In genomic region chr5:66259431-66259755, GRCm38 (mm10) we compare ENCODE assay signal across 9 mouse cellular contexts. TPM values are rescaled to one million over a fixed set of nuclear protein-coding genes. Genes with fewer than 3 reads are reported as not detected.
DNase-seq lines count a peak whose midpoint lies in the region; ATAC-seq and TF ChIP-seq lines count a peak whose summit lies in the region.
"Not testable (repeated sequence)": the region's sequence is repeated elsewhere in the genome, so short reads cannot be mapped to it uniquely, and the experiment has no call there.
"Had no signal": no experiment of that assay in that cellular context is flagged by ENCODE, and none has a peak within 500 bp of the region (broad histone marks: within the 10 kb centered on the region; RNA-seq: fewer than 3 reads in every experiment).

No protein-coding gene starts in this region.

- H3K9ac ChIP-seq in heart, embryonic 12.5 days, result peak overlapping the region; percentile 49
- H3K9ac ChIP-seq in hindbrain, postnatal 0 days (replicated peaks; ENCODE audit: low read length), result peak overlapping the region; percentile 68; the same call in 1 of the 2 replicates
- peak overlapping the region; percentile 56; the same call in 1 of the 2 replicates for H3K9ac ChIP-seq in lung, embryonic 14.5 days
- peak overlapping the region; percentile 68 for H3K9ac ChIP-seq in midbrain, postnatal 0 days (replicated peaks; ENCODE audit: low read length, poor library complexity, severe bottlenecking)
- H3K9ac ChIP-seq in stomach, postnatal 0 days (ENCODE audit: low read length), result peak overlapping the region; percentile 68; the same call in 1 of the 2 replicates

- peak overlapping the region; percentile 82 for H3K4me2 ChIP-seq in heart, embryonic 12.5 days
- H3K4me2 ChIP-seq in hindbrain, postnatal 0 days (ENCODE audit: low read depth, low read length), result peak overlapping the region; percentile 81
- peak overlapping the region; percentile 76 for H3K4me2 ChIP-seq in lung, embryonic 14.5 days
- peak overlapping the region; percentile 94 for H3K4me2 ChIP-seq in midbrain, postnatal 0 days (ENCODE audit: low read depth, low read length, poor library complexity, severe bottlenecking)
- H3K4me2 ChIP-seq in stomach, postnatal 0 days (replicated peaks; ENCODE audit: low read depth), result peak overlapping the region; percentile 90

- H3K4me3 ChIP-seq in bone marrow, adult 2 months (replicated peaks; ENCODE audit: control insufficient read depth, low read depth, low read length), result peak overlapping the region; percentile 2
- peak overlapping the region; percentile 77 for H3K4me3 ChIP-seq in forebrain, embryonic 10.5 days
- peak overlapping the region; percentile 61 for H3K4me3 ChIP-seq in heart, embryonic 12.5 days
- H3K4me3 ChIP-seq in hindbrain, postnatal 0 days (ENCODE audit: low read length), result peak overlapping the region; percentile 59
- H3K4me3 ChIP-seq in limb, embryonic 10.5 days, result peak overlapping the region; percentile 73
- H3K4me3 ChIP-seq in lung, embryonic 14.5 days (ENCODE audit: low read depth, low read length), result peak overlapping the region; percentile 58
- H3K4me3 ChIP-seq in midbrain, postnatal 0 days (ENCODE audit: low read depth, low read length), result peak overlapping the region; percentile 67
- H3K4me3 ChIP-seq in stomach, postnatal 0 days (ENCODE audit: low read depth, low read length), result peak overlapping the region; percentile 55

- not testable (repeated sequence) for TF ChIP-seq POLR2A in bone marrow, adult 2 months (IDR thresholded peaks at IDR 0.05; ENCODE audit: borderline replicate concordance, control insufficient read depth, low read depth, low read length)

- not testable (repeated sequence) for ATAC-seq in heart, embryonic 12.5 days (ENCODE audit: insufficient number of reproducible peaks, low FRiP score); lung, embryonic 14.5 days (ENCODE audit: insufficient read depth); stomach, postnatal 0 days (ENCODE audit: low FRiP score, low TSS enrichment)
- ATAC-seq in hindbrain, postnatal 0 days, result peak; percentile 65
- ATAC-seq in midbrain, postnatal 0 days (ENCODE audit: low FRiP score), result peak; percentile 56

- not testable (repeated sequence) for TF ChIP-seq CTCF in bone marrow, adult 2 months (IDR thresholded peaks at IDR 0.05; ENCODE audit: control insufficient read depth, insufficient read depth, low read length); hindbrain, postnatal 0 days (IDR thresholded peaks at IDR 0.05; ENCODE audit: low read depth); lung, embryonic 14.5 days (IDR thresholded peaks at IDR 0.05; ENCODE audit: low read depth); midbrain, postnatal 0 days (IDR thresholded peaks at IDR 0.05); stomach, postnatal 0 days (IDR thresholded peaks at IDR 0.05; ENCODE audit: low read depth)

- not testable (repeated sequence) for H3K36me3 ChIP-seq in forebrain, embryonic 10.5 days (replicated peaks); heart, embryonic 12.5 days; hindbrain, postnatal 0 days (ENCODE audit: insufficient read depth, low read length); limb, embryonic 10.5 days; lung, embryonic 14.5 days (ENCODE audit: insufficient read depth); midbrain, postnatal 0 days (ENCODE audit: insufficient read depth, low read length); stomach, postnatal 0 days (ENCODE audit: control insufficient read depth, insufficient read depth, low read length)

- H3K9me3 ChIP-seq in forebrain, embryonic 10.5 days; heart, embryonic 12.5 days (replicated peaks); hindbrain, postnatal 0 days (ENCODE audit: low read length); limb, embryonic 10.5 days (replicated peaks); lung, embryonic 14.5 days (ENCODE audit: low read depth, low read length); midbrain, postnatal 0 days (ENCODE audit: low read length); stomach, postnatal 0 days (ENCODE audit: control insufficient read depth, low read length): not testable (repeated sequence)

- not testable (repeated sequence) for H3K4me1 ChIP-seq in bone marrow, adult 2 months (ENCODE audit: control insufficient read depth, insufficient read depth, low read length); heart, embryonic 12.5 days (replicated peaks); hindbrain, postnatal 0 days (ENCODE audit: insufficient read depth, low read length); limb, embryonic 10.5 days; lung, embryonic 14.5 days (ENCODE audit: insufficient read depth); midbrain, postnatal 0 days (ENCODE audit: insufficient read depth, low read length); stomach, postnatal 0 days (replicated peaks; ENCODE audit: control insufficient read depth, insufficient read depth)
- H3K4me1 ChIP-seq in forebrain, embryonic 10.5 days, result peaks cover 14% of the 10 kb centered on the region

- DNase-seq in forebrain, embryonic 10.5 days (ENCODE audit: extremely low spot score, low spot score); hindbrain, postnatal 0 days (ENCODE audit: low spot score); limb, embryonic 10.5 days (ENCODE audit: low spot score); midbrain, postnatal 0 days (ENCODE audit: low spot score); stomach, postnatal 0 days (ENCODE audit: low spot score): not testable (repeated sequence)
- peak; percentile 86 for DNase-seq in lung, embryonic 14.5 days

- H3K27ac ChIP-seq in bone marrow, adult 2 months (ENCODE audit: control insufficient read depth, insufficient read depth, low read depth, low read length, poor library complexity); heart, embryonic 12.5 days (ENCODE audit: poor library complexity, severe bottlenecking); hindbrain, postnatal 0 days; lung, embryonic 14.5 days (ENCODE audit: low read depth); stomach, postnatal 0 days (replicated peaks): not testable (repeated sequence)
- H3K27ac ChIP-seq in forebrain, embryonic 10.5 days, result peak overlapping the region; percentile 86
- peak overlapping the region; percentile 81 for H3K27ac ChIP-seq in limb, embryonic 10.5 days
- H3K27ac ChIP-seq in midbrain, postnatal 0 days (ENCODE audit: low read depth, low read length), result 0 out of 2 replicates have a peak overlapping the region, but pooled peaks have one; percentile 67

- WGBS in bone marrow, adult 2 months, result 7% methylated on average over 5 of the region's 5 CpGs
- 11% methylated on average over 5 of the region's 5 CpGs for WGBS in forebrain, embryonic 10.5 days
- WGBS in heart, embryonic 12.5 days, result 4% methylated on average over 5 of the region's 5 CpGs
- WGBS in hindbrain, postnatal 0 days, result 3% methylated on average over 5 of the region's 5 CpGs
- 9% methylated on average over 5 of the region's 5 CpGs for WGBS in limb, embryonic 10.5 days
- WGBS in lung, embryonic 14.5 days, result 4% methylated on average over 5 of the region's 5 CpGs
- WGBS in midbrain, postnatal 0 days, result 1% methylated on average over 5 of the region's 5 CpGs
- WGBS in stomach, postnatal 0 days, result 5% methylated on average over 5 of the region's 5 CpGs

- TF ChIP-seq EP300 in stomach, postnatal 0 days (optimal IDR thresholded peaks at IDR 0.05), result not testable (repeated sequence)

- H3K27me3 ChIP-seq in forebrain, embryonic 10.5 days (ENCODE audit: poor library complexity, severe bottlenecking), result peaks cover 25% of the 10 kb centered on the region
- peaks cover 20% of the 10 kb centered on the region for H3K27me3 ChIP-seq in heart, embryonic 12.5 days (replicated peaks)
- H3K27me3 ChIP-seq in hindbrain, postnatal 0 days (ENCODE audit: insufficient read depth, low read length); lung, embryonic 14.5 days (ENCODE audit: insufficient read depth, low read length); midbrain, postnatal 0 days (ENCODE audit: insufficient read depth, low read length); stomach, postnatal 0 days (ENCODE audit: control insufficient read depth, insufficient read depth, low read length): not testable (repeated sequence)
- H3K27me3 ChIP-seq in limb, embryonic 10.5 days (ENCODE audit: low read depth, poor library complexity, severe bottlenecking), result peaks cover 24% of the 10 kb centered on the region

RNA-seq across cellular contexts. Expression of gene Nsun7, which starts 0.3 kb away (rescaled TPM):
- 0.82 TPM in 1 of 2 replicates, not detected in the other for polyA plus RNA-seq in bone marrow, adult 2 months (2011; ENCODE audit: insufficient read depth, insufficient read length, low replicate concordance, missing spikeins)
- polyA plus RNA-seq in forebrain, embryonic 10.5 days (2016; fragmentation: Nextera tagmentation; extraction: Ambion mirVana), result 0.34 and 0.64 TPM in 2 replicates
- polyA plus RNA-seq in heart, embryonic 12.5 days (2016; fragmentation: Nextera tagmentation; extraction: Ambion mirVana), result 0.05 and 0.17 TPM in 2 replicates
- total RNA-seq in hindbrain, postnatal 0 days (2014; rRNA removed), result 2.3 and 3.7 TPM in 2 replicates
- polyA plus RNA-seq in hindbrain, postnatal 0 days (2015; fragmentation: Nextera tagmentation; extraction: Ambion mirVana), result 3.0 and 3.5 TPM in 2 replicates
- 0.20 and 0.49 TPM in 2 replicates for polyA plus RNA-seq in limb, embryonic 10.5 days (2016; fragmentation: Nextera tagmentation; extraction: Ambion mirVana)
- polyA plus RNA-seq in lung, embryonic 14.5 days (2014; fragmentation: Nextera tagmentation; extraction: Ambion mirVana), result 1.4 and 1.5 TPM in 2 replicates
- 4.7 and 6.9 TPM in 2 replicates for total RNA-seq in midbrain, postnatal 0 days (2014; rRNA removed)
- 2.9 and 3.1 TPM in 2 replicates for polyA plus RNA-seq in midbrain, postnatal 0 days (2015; fragmentation: Nextera tagmentation; extraction: Ambion mirVana)
- polyA plus RNA-seq in stomach, postnatal 0 days (2015; fragmentation: Nextera tagmentation; extraction: Ambion mirVana), result 0.06 and 0.10 TPM in 2 replicates
- total RNA-seq: monocyte, adult 5-6 weeks had no signal

Comparison
In these comparisons a context has a peak if more than half of its experiments do, and no peak if none do; other contexts are left out.
1. H3K4me3 ChIP-seq: peak in every context shown above with its lines; median percentile 77 in forebrain, embryonic 10.5 days; 73 in limb, embryonic 10.5 days; 67 in midbrain, postnatal 0 days; 61 in heart, embryonic 12.5 days; 59 in hindbrain, postnatal 0 days; 58 in lung, embryonic 14.5 days; 55 in stomach, postnatal 0 days; 2 in bone marrow, adult 2 months.